Mouse (Mus musculus) mesoderm, embryonic 11.5 days (tissue): ENCODE measurements at regions not wholly inside any gene's neighbourhood (a gene's known extent, or its start where the extent isn't known, plus 50 kb on each side); places are given as distances from the start of the nearest gene placed in this dataset.

Experiments
- DNase-seq: peaks from one replicate; pipeline ENCODE4 v3.0.0-alpha.2; 2012; ENCODE audit warnings: low read depth, low spot score

DNA sequence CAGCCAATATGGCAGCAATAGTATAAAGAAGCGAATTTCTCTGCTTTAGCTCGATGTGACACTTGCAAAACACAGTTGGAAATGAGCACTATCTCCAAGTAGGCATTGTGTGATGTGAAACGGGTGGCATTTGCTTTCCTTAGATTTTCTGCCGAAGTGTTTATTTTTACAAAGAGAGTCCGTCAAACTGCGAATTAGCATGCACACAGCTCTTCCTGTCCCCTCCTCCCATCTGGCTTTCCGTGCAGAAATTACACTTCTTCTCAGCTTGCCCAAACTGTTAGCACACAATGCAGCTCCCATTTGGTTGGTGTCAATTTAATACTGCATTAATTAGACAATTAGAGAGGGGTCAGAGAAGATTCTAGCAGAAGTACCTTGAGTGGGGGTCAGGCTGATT lies 316.3 kb downstream of the Fam49a start:
- no peak for DNase-seq

DNA sequence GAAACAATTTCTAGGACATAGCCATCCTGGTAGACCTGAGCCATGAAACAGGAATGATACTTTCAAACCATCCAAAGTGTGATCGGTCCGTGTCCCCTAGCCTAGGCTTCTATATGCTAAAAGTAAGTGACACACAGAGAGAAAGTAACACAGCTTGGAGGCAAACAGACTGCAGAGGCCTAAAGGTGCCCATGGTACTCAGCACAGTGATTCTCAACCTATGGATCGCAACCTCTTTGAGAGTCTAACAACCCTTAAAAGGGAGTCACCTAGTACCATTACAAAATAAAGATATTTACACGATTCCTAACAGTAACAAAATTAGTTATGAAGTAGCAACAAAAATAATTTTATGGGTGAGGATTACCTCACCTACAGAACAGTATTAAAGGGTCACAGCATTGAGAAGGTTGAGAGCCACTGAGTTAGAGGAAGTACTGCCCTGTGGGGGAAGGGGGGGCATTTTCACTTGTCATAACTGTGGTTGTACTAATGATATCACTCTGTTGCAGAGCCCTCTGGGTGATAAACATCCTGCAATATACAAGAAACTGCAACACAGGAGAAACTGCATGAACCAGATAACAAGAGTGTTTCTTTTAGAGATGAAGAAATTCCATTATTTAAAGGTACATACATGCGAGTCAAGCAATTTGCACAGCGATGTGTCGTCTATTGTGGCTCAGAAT lies 308.8 kb downstream of the Fam49a start:
- no peak for DNase-seq

DNA sequence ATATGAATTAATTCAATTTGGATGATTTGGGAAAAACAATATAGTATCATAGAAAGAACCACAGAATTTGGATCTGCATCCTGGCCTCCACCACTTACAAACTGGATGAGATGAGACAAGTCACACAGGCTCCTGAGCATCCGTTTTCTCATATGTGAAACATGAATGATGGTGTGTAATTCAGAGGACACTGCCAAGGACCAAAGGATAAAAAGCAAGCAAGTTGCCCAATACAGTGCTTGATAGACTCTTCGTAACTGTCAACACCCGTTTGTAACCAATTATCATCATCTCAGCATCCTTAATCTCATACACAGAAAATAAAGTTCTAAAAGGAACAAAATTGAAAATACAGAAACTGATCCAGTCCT lies 305.8 kb downstream of the Fam49a start:
- no peak for DNase-seq

DNA sequence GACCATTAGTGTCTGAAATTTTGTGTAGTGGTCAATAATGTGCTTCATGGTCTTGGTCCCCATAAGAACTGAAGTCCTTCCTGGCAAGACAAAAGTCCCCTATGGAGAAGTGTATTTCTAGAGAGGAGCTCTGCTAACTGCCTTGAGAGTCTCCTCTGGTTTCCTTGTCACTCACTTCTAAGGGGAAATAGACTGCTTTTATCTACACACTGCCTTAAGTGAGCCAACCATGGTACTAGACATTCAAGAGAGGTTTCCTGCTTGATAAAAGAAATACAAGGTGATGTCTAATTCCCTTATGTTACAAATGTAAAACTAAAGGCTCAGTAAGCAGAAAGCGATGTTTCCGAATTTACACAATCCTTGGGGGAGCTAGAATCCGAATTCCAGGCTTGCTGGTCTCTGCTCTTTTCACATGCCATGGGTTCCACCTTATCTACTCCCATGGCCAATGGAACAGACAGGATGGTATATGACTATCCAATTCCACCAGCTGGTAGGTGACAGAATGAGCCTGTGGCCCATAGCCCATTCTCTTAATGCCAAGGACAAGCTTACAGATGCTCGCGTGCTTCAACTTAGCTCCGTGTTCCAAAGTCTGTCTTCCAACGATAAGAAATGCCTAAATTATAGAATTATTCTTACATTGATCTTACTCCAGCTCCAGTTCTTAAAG lies 305.3 kb downstream of the Fam49a start:
- no peak for DNase-seq

DNA sequence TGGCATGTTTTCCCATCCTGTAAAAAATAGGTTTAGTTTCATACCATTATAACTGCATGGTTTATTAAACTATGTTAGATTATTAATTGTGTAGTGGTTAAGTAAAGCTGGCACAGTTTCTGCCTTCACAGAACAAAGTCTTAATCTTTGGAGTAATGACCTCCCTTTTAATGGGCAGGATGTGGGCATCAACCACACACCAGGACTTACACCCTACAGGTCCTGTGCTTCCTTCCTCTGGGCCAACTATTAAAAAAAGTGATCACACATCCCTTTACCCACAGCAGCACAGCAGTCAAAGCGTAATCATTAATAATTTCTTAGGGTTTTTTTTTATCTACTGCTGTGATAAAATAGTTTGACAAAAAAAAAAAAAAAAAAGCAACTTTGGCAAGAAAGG lies 300.3 kb downstream of the Fam49a start:
- DNase-seq, result no peak

DNA sequence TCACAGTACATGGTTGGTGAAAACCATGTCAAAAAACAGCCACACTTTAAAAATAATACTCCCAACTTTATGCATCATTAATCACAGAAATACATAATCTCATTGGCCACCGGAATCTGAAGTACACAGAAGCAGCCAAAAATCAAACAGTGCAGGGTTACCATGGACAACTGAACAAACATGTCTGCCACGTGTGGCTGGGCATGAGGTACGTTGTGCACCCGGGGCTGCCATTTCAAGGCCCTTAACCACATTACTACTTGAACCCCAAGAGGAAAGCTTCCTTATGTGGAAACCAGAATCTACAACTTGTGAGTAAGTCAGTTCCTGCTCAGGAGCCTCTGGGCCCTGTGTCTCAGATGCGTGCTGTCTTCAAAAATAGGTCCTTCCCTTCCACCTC lies 289.9 kb downstream of the Fam49a start:
- no peak for DNase-seq

DNA sequence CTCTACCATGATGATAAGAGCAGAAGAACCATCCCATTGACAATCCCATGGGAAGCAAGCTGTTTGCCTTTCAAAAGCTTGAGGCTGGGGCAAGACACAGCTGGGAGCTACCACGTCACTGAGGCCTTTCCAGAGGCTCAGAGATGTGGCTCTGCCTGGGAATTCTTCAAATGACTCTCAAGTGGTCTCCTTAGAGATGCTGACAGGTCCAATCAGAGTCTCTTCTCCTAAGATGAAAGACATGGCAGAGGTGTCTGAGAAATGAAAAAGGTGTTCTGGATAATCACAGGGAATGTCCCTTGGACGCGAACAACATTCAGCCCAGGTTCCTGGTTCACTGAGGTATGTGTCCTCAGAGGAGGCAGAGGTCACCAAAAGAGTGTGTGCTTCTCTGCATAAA lies 287.7 kb downstream of the Fam49a start:
- no peak for DNase-seq

DNA sequence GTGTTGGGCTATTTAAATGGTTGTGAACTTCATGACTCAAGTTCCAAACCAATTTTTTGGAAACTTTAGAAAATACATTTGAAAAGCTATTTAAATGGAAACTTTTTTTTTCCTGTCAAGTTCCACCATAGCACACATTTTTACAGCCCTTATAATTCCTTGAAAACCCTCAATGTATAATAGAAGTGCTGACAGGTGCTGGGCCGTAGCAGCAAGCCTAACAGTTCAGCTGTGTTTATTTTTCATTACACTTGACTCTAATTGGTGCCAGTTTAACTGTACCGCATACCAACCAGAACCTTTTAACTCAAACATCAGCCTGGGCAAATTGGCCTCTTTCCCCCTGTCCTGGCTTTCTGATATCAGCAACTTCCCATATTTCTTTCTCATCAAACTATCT lies 286.7 kb downstream of the Fam49a start:
- no peak for DNase-seq

DNA sequence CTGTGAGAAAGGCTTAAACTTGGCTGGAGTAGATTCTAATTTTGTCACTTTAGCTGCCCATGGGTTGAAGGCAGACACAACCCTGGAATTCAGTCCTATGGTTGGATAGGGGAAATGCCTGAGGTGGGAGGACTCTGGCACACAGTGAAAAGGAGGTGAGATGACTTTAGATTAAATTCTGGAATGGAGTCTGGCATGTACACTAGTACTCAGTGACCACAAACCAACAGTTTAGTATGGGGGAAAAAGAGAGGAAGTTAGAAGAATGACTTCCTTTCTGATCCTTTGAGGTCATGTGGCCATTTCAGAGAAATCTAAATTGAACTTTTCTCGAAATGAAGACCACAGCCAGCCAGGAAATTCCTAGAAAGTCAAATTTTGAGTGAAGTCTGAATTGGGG lies 285.5 kb downstream of the Fam49a start:
- no peak for DNase-seq

DNA sequence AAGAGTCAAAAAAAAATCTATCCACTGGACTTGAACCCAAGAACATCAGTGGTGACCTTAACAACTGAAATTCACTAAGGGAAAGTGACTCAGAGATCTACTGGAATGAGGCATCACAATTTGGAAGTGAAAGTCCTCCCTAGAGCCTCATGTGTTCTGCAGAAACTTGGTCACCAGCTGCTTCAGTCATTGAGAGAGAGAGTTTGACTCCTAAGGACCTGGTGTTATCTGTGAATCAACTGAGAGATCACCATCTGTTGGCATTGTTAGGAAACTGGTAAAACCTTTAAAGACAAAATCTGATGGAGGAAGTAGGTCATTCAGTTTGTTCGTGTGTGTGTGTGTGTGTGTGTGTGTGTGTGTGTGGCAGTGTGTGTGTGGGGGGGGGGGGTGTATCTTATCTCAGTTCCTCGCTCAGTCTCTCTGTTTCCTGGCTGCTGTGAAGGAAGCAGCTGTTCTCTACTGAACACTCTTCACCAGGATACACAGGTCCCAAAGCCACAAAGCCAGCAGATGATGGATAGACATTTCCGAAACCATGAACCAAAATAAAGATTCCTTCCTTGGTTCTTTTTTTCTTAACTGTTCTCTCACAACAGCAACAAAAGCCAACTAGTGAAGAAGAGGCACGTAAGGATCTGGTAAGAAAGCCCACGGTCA lies 284.6 kb downstream of the Fam49a start:
- DNase-seq, result no peak

DNA sequence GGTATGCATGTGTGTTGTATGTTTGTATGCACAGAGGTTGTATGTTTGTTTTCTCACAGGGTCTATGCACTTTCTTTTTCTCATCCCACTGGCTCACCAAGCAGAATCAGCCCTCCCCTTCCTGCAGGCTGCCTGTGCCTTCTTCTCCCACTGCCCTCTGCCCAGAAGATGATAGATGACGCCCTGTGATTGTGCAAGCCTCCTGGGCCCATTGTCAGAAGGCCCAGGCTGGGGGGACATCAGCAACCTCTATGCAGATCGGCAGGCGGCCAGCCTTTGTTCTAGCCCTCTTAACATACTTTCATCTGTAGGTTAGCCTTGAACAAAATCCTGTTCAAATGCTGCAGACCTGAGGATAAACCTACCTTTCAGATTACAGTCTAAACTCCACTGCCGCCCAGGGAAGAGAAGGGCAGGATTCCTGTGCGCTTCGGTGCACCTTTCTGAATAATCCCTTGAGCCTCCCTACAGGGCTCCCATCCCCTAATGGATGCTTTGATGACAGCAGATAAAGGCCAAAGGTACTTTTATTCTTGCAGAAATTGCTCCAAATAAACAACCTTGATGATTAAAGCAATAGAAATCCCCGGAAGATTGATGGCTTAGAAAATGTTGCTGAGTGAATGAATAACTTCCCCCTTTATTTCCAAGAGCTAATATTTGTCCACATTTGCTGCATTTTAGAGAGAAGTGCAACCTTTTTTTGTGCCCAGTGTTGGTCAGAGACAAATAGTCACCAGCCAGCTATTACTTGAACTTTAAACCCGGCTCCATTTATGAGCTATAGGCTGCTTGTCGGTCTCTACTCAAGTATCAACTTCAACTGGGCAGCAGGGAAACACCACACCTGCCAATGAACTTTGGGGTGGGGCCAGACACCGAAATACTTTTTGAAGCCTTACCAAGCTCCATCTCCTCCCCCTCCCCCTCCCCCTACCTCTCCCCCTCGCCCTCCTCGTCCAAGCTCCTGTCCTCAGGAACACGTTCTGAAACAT lies 279.4 kb downstream of the Fam49a start:
- no peak for DNase-seq

DNA sequence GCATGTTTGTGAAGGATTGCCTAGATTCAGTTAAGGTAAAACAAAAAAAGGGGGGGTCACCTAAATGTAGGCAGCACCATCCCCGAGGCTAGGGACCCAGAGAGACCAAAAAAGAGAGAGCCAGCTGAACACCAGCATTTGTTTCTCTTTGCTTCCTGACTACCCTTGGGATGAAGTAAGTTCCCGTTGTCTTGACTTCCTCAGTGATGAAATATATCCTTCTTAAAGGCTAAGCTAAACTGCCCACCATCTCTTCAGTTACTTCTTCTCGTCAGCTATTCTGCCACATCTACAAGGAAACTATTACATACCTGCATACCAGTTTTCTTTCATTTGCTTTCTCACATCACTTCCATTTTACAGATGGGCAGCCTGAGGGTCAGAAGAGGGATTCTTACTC lies 277.4 kb downstream of the Fam49a start:
- no peak for DNase-seq

DNA sequence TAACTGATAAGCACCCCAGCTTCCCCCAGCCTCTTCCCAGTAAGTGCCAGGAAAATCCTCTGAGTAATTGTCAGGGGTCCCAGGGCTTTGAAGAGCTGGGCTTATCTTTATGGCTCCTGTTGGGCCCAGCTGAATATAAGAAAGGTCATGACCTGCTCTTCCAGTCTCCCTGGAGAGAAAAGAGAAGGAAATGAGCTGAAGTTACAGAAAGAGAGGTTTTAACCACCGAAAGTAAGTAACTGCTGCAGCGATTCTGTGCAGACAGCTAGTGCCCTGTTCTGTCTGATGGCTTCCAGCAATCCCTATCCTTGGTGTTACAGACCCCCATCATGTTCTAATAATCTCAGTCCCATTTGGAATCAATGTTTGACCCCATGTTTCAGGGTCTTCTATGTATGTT lies 272.8 kb downstream of the Fam49a start:
- DNase-seq, result no peak

DNA sequence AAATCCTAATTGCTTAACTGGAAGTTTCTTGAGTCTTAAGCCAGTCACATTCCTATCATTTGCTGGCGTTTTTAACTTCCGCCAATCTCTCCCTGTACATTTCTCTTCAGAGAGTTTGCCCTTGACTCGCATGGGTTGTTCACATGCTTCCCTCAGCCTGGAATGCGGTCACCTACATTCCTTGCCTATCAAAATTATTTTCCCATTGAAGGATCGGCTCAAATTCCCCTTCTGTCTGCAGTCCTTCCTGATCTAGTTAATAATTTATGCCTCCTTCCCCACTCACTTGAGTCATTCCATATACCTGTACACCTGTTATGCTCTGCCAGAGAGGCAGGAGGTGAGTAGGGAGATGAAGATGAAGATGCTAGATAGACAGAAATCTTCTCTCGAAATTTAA lies 268.9 kb downstream of the Fam49a start:
- peak; percentile 30 for DNase-seq

DNA sequence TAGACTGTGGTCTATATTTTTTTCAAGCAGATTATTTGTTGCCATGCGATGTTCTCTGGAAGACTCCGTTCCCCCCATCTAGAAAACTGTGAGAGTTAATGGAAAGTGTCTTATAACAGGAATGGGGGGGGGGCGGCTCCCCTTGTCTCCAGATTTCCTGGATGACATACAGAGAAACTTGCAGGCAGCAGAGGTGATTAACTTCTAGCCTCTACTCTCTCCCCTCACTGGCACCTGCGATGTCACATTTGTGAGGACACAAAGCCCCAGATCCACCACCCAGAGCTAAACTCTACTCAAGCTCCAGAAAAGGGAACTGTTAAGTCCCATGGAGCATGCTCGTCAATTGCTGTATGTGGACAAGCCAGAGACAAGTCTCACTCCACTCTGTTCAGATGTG lies 267.6 kb downstream of the Fam49a start:
- no peak for DNase-seq

DNA sequence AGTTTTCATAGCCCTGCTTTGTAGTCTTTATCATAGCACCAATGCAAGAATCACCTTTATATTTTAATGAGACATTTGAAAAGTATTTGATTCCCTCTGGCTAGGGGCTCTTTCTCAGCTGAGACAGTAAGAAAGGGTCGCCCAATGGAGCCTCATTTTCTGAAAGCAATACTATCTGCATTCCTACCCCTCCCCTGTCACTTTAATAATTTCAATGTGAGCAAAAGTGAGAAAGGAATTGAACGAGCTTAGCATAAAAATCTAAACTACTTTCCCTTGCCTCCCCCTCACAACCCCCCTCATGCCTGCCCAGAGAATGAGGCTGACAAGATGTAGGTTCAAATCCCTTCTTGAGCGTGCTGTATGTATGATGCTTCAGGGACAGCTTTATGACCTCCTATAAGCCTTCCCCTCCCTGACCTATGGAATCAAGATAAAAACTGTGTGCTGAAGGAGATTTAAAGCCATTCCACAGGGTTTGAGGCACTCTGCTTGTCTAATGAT lies 266.6 kb downstream of the Fam49a start:
- no peak for DNase-seq

DNA sequence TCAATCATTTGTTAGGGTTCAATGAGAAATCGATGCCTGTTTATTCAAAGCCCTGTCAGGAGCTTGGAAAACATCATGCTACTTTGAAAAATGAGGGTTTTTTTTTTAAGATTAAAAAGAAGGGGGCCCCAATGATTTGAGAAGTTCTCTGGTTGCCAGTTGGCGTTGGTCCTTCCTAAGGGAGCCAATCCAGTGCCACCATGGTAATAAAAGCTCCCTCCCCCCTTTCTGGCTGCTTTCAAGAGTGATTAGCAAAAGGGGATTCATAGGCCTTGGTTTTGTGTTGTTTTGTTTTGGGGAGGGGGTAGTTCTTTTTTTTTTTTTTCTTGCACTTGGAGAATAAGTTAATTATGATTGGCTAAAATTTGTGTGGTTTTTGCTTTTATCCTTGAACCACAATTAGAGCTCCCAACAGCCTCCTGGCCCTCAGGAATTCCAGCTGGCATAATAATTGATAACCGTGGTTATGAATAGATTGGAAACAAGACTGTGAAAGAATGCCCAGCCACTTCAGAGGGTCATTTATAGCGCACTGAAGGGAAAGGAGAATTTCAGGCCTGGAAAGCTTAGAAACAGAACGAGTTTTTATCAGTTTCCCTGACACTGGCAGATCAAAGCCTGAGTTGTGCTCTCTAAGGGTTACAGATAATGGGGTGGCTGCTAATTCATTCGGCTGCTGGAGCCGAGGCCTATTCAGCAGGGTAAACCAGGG lies 266.0 kb downstream of the Fam49a start:
- DNase-seq, result peak; percentile 23

DNA sequence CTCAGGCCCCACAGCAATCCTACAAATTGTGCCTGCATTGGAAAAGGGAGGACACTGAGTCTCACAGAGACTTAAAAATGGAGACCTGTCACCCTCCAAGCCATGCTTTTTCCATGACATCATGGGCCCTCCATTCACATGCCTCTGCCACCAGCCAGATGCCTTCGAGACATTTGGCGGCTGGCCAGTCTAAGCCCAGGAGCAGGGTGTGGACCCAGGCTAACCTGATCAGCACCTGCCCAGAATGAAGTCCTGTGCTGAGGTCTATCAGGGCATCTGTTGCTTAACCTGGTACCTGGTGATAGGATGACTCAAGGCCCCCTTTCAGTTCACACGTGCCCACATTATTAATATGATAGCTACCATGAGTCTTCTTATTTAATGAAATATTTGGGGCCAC lies 265.4 kb downstream of the Fam49a start:
- no peak for DNase-seq

DNA sequence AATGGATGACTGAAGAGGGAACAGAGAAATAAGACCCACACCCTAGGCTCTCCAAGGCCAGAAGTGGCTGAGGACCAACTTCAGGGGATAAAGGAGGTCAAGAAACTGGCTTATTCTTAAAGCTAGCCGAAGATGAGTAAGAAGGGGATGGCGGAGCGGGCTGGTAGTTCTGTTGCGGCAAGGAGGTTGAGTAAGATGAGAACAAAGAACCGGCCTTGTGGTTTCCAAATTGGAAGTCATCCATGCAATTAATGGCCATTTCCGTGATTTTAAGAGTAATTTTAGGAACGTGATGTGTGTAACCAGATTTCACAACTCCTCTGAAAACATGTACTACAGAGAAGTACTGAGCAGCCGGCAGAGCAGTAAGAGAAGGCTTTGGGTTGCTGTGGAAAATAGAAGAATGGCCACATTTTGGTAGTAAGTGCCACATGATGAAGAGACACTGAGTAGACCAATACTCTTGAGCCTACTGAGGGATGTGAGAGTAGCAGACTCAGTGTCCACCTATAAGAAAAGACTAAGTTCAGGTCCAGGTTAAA lies 258.4 kb downstream of the Fam49a start:
- DNase-seq, result no peak

DNA sequence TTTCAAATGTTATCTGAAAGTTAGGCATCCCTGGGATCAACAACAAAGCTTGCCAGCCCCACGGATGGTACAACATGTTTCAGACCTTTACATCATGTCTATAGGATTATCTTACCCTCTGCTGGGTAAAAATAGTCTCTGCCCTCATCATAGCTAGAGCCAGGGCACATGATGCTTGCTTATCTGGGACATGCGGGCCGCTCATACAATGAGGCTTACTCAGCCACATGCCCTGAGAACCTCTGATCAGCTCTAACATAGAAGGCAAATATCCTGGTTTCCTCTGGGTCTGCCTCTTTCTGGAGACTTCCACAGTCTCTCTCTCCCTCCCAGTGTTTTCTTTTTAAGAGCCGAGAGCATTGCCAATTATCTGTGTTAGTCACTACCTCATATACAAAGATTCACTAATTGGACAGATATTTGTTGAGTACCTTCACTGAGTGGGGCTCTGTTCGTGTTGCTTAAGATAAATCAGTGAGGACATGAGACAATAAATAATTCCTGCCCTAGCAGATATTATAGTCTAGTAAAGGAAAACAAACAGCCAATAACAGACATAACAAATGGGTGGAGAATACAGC lies 256.6 kb downstream of the Fam49a start:
- no peak for DNase-seq
